Mouse (Mus musculus) kidney, postnatal 14 days (tissue): ENCODE data around the gene Gm17631.
"Not testable (repeated sequence)": the region's sequence is repeated elsewhere in the genome, so short reads cannot be mapped to it uniquely, and the experiment has no call there.

ENCODE experiments used
- DNase-seq: peaks from one replicate; pipeline ENCODE4 v3.0.0; 2022; ENCODE audit warnings: mixed read lengths

The Gm17631 gene

DNA sequence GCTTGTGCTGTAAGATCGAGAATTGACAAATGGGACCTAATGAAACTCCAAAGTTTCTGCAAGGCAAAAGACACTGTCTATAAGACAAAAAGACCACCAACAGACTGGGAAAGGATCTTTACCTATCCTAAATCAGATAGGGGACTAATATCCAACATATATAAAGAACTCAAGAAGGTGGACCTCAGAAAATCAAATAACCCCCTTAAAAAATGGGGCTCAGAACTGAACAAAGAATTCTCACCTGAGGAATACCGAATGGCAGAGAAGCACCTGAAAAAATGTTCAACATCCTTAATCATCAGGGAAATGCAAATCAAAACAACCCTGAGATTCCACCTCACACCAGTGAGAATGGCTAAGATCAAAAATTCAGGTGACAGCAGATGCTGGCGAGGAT, at the start of gene Gm17631:
Gene Gm17631 (plus strand): TSS at position 301 of the 400 bp plus-strand sequence.
- not testable (repeated sequence) for DNase-seq

DNA sequence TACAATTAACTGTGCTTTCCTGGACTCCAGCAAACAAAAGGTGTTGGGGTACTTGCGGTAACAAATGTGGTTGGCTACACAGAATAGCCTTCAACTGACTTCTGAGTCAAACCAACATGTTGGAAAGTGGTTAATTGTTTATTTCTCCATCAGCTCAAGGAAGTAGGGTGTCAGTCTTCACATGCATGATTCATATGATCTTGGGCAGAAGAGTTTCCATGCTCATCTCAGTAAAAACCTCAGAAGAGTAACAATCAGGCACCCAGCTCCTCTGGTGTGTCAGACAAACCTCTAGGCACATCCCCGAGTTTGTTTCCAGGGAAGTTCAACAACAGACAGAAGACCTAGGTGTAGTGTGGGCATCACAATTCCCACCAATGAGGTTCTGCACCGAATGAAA, 44.7 kb upstream of the Gm17631 start:
- DNase-seq = no peak

DNA sequence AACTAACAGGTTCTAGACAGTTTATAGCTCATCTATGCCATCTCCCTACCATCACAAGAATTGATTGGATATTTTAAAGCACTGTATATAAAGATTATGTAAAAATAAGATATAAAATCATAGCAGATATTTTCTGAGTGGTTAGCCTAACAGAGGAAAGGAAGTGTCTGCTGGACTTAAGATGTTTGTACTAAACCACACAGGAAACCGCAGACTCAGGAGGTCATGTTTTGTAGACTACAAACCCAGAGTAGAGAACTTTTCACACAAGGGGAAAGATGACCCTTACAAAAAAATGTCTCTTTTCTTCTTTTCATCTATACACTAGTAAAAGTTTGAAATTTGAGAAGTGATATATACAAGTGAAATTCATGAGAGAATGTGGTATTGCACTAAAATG, 38.4 kb upstream of the Gm17631 start:
- no peak for DNase-seq

DNA sequence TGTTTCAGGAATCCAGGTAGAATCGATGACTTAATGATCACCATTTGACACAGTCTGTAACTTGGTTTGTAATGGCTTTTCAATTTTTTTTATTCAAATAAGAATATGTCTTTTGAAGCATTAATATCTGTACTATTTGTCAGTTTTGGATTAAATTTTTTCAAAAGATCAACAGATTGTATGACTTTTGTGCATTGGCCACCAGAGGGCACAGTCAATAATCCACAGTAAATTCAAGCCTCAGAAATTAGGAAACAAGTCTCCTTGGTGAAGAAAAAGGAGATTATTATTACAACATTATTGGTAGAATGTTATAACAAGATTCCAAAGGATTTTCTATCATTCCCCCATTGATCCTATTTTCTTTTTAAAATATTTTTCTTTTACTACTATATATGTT, 36.9 kb upstream of the Gm17631 start:
- DNase-seq = no peak

DNA sequence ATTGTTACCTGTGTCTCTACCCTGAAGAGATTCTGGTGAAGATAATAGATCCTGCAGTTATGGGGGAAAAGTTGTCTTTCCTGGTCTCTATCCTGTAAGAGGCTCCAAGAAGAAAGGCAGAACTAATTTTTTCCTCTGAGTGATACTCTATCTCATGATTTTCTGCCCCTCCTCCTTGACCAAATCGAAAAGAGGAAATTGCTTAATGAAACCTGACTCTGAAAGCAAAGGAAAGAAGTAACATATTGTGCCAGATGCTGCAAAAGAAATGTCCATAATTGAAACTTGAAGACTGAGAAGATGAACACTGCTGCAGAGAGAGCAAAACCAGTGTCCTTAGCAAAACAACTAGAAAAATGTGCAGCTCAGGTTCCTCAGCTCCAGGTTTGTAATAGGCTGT, 14.1 kb downstream of the Gm17631 start, which contains the start of gene Klra17:
Gene Klra17 (minus strand): TSS at position 124 of the 400 bp plus-strand sequence.
- no peak for DNase-seq

DNA sequence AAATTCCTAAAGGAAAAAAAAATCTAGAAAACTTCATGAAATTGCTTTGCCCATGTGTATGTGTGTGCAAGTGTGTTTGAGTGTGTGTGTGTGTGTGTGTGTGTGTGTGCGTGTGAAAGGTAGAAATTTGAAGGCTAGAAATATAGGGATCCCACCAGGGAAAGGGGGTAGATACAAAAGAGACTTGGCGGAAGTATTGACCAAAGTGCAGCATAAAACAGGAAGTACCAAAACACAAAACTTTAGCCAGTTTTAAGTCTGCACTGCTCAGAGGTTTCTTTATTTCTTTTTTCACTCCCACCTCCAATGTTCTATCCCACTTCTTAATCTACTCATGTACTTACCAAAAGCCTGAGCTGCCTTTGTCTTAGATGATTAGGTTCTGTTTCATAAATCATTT, 20.1 kb downstream of the Gm17631 start:
- DNase-seq = no peak
